Mouse (Mus musculus): ENCODE data around the gene Vps35l. TPM values are rescaled to one million over a fixed set of nuclear protein-coding genes. Genes with fewer than 3 reads are reported as not detected.

Vps35l gene
- polyA plus RNA-seq, 1 experiment from 2014 or later, result 97.5 TPM

DNA sequence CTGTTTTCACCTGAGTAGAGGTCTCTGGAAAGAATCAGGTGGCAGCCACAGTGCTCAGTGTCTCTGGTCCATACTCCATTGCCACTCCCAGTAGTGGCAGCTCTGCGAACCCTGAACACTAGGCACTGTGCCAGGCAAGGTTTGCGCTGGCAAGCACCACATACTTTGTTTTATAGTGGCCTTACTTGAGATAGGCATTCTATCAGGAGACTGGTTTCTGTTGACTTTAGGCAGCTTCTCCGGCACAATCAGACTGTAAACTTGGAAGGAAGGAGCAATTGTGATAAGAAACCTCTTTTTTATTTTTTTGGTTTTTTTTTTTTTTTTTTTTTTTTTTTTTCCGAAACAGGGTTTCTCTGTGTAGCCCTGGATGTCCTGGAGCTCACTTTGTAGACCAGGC, 32.0 kb upstream of the Vps35l start:
- Histone ChIP-seq H3K27ac (no peak overlapping the region), H3K27me3 (no peaks in the 10 kb centered on the region), H3K4me2 (replicated peaks) (no peak overlapping the region), H3K9ac (replicated peaks) (no peak overlapping the region), H3K9me3 (no peaks in the 10 kb centered on the region), H3K4me3 (replicated peaks) (no peak overlapping the region), H3K4me1 (replicated peaks) (peaks cover 28% of the 10 kb centered on the region), H3K36me3 (peaks cover 3% of the 10 kb centered on the region; the same call in 1 of the 2 replicates)
- ATAC-seq, result no peak
- 93% methylated on average over 4 of the region's 4 CpGs for WGBS

- no peaks in the 10 kb centered on the region for H3K9me3 ChIP-seq
- ATAC-seq, result no peak
- no peaks in the 10 kb centered on the region for H3K27me3 ChIP-seq
- no peak overlapping the region for H3K9ac ChIP-seq (replicated peaks)
- peaks cover 20% of the 10 kb centered on the region for H3K4me1 ChIP-seq (replicated peaks)
- H3K27ac ChIP-seq, result no peak overlapping the region
- WGBS, result 60% methylated on average over 5 of the region's 5 CpGs
- no peak overlapping the region for H3K4me3 ChIP-seq (replicated peaks)
- no peak overlapping the region for H3K4me2 ChIP-seq (replicated peaks)
- H3K36me3 ChIP-seq, result peaks cover 5% of the 10 kb centered on the region
Observed at GRCm38 (mm10) chr7:118710776-118711175, 29.2 kb upstream of the Vps35l start.

- Histone ChIP-seq H3K4me3 (replicated peaks) (peak within 1 kb of the TSS; percentile 77), H3K4me1 (replicated peaks) (peaks cover 15% of the 10 kb centered on the region), H3K27ac (peak within 1 kb of the TSS; percentile 79), H3K36me3 (peaks cover 5% of the 10 kb centered on the region), H3K9me3 (no peaks in the 10 kb centered on the region), H3K4me2 (replicated peaks) (peak within 1 kb of the TSS; percentile 67), H3K9ac (replicated peaks) (peak within 1 kb of the TSS; percentile 83), H3K27me3 (no peaks in the 10 kb centered on the region)
- peak; percentile 98 for ATAC-seq
- 1% methylated on average over 48 of the region's 48 CpGs for WGBS
Observed at GRCm38 (mm10) chr7:118712228-118713173, 27.5 kb upstream of the Vps35l start, which contains the start of gene Ccp110. Gene Ccp110, plus strand, starts transcription at chr7:118712552.

- 94% methylated on average over 1 of the region's 1 CpGs for WGBS
- ATAC-seq, result no peak
- H3K36me3 ChIP-seq, result peaks cover 17% of the 10 kb centered on the region
Observed at GRCm38 (mm10) chr7:118714873-118715272, 25.2 kb upstream of the Vps35l start.

DNA sequence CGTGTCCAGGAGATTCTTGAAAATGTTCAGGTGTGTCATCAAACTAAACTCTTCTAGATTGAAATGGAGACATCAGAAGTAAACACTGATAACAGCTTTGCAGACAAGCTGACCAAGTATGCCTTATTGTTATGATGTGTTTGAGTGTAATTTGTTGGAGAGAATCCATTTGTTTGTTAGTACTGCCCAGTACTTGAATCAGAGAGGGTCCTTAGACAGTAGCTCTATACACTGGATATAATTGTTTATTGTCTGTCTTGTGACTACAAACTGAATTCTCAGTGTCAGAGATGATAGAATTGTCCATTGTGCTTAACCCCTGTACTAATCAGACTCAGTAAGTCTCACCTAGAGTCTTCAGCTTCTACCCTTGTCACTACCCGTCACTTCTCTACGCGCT, 22.0 kb upstream of the Vps35l start:
- 98% methylated on average over 4 of the region's 4 CpGs for WGBS
- Histone ChIP-seq H3K27me3 (no peaks in the 10 kb centered on the region), H3K9me3 (no peaks in the 10 kb centered on the region), H3K9ac (replicated peaks) (no peak overlapping the region), H3K4me1 (replicated peaks) (peaks cover 13% of the 10 kb centered on the region), H3K36me3 (peaks cover 39% of the 10 kb centered on the region), H3K27ac (no peak overlapping the region), H3K4me2 (replicated peaks) (no peak overlapping the region), H3K4me3 (replicated peaks) (no peak overlapping the region)
- no peak for ATAC-seq

More at GRCm38 (mm10) chr7:118714873-118715272, 25.2 kb upstream of the Vps35l start:
- no peak overlapping the region for H3K27ac ChIP-seq
- no peaks in the 10 kb centered on the region for H3K27me3 ChIP-seq
- no peak overlapping the region for H3K4me3 ChIP-seq (replicated peaks)
- no peaks in the 10 kb centered on the region for H3K9me3 ChIP-seq
- H3K4me1 ChIP-seq (replicated peaks), result peaks cover 15% of the 10 kb centered on the region
- H3K9ac ChIP-seq (replicated peaks), result no peak overlapping the region
- H3K4me2 ChIP-seq (replicated peaks), result no peak overlapping the region

- Histone ChIP-seq H3K4me1 (replicated peaks) (no peaks in the 10 kb centered on the region), H3K4me3 (replicated peaks) (no peak overlapping the region), H3K27me3 (no peaks in the 10 kb centered on the region), H3K9me3 (no peaks in the 10 kb centered on the region), H3K4me2 (replicated peaks) (no peak overlapping the region), H3K27ac (no peak overlapping the region), H3K9ac (replicated peaks) (no peak overlapping the region), H3K36me3 (peaks cover 75% of the 10 kb centered on the region)
- WGBS, result 91% methylated on average over 9 of the region's 9 CpGs
- ATAC-seq, result no peak
Observed at GRCm38 (mm10) chr7:118723927-118724326, 16.1 kb upstream of the Vps35l start.

DNA sequence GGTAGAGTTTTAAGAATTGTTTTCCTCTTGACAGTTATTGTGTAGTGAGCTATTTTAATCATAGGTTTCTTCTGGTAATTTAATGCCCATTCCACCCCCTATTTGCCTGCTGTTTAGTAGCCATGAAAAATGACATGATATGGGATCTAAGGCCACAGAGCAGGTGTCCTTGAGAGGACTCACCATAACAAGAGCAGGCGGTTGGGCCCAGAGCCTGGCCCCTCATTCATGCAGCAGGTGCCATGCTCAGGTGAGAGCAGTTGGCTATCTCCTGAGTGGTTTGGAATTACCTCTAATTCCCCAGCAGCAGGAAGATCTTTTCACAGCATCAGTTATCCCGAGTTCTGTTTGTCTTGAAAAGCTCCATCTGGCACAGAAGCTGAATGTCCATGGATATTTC, 14.6 kb upstream of the Vps35l start:
- Histone ChIP-seq H3K4me2 (replicated peaks) (no peak overlapping the region), H3K4me1 (replicated peaks) (no peaks in the 10 kb centered on the region), H3K9ac (replicated peaks) (no peak overlapping the region), H3K36me3 (peaks cover 85% of the 10 kb centered on the region), H3K4me3 (replicated peaks) (no peak overlapping the region), H3K9me3 (no peaks in the 10 kb centered on the region), H3K27me3 (no peaks in the 10 kb centered on the region), H3K27ac (no peak overlapping the region)
- WGBS, result 88% methylated on average over 2 of the region's 2 CpGs
- no peak for ATAC-seq

- no peak overlapping the region for H3K27ac ChIP-seq
- no peak overlapping the region for H3K4me3 ChIP-seq (replicated peaks)
- 97% methylated on average over 13 of the region's 13 CpGs for WGBS
- no peak for ATAC-seq
- H3K9ac ChIP-seq (replicated peaks), result no peak overlapping the region
- H3K36me3 ChIP-seq, result peaks cover 90% of the 10 kb centered on the region
- no peak overlapping the region for H3K4me2 ChIP-seq (replicated peaks)
- no peaks in the 10 kb centered on the region for H3K4me1 ChIP-seq (replicated peaks)
- H3K9me3 ChIP-seq, result no peaks in the 10 kb centered on the region
- H3K27me3 ChIP-seq, result no peaks in the 10 kb centered on the region
Observed at GRCm38 (mm10) chr7:118728846-118729587, 11.0 kb upstream of the Vps35l start.

- H3K36me3 ChIP-seq, result peaks cover 84% of the 10 kb centered on the region
- no peaks in the 10 kb centered on the region for H3K27me3 ChIP-seq
- no peaks in the 10 kb centered on the region for H3K9me3 ChIP-seq
- no peak overlapping the region for H3K27ac ChIP-seq
- no peak for ATAC-seq
- H3K4me3 ChIP-seq (replicated peaks), result no peak overlapping the region
- no peak overlapping the region for H3K9ac ChIP-seq (replicated peaks)
- WGBS, result 96% methylated on average over 3 of the region's 3 CpGs
- H3K4me1 ChIP-seq (replicated peaks), result no peaks in the 10 kb centered on the region
- H3K4me2 ChIP-seq (replicated peaks), result no peak overlapping the region
Observed at GRCm38 (mm10) chr7:118731781-118732180, 8.2 kb upstream of the Vps35l start.

- WGBS, result 93% methylated on average over 13 of the region's 13 CpGs
- no peak overlapping the region for H3K4me3 ChIP-seq (replicated peaks)
- H3K4me1 ChIP-seq (replicated peaks), result no peaks in the 10 kb centered on the region
- no peaks in the 10 kb centered on the region for H3K9me3 ChIP-seq
- no peak for ATAC-seq
- H3K27me3 ChIP-seq, result no peaks in the 10 kb centered on the region
- peaks cover 78% of the 10 kb centered on the region for H3K36me3 ChIP-seq
- no peak overlapping the region for H3K27ac ChIP-seq
- H3K9ac ChIP-seq (replicated peaks), result no peak overlapping the region
- H3K4me2 ChIP-seq (replicated peaks), result no peak overlapping the region
Observed at GRCm38 (mm10) chr7:118733225-118733624, 6.8 kb upstream of the Vps35l start.

DNA sequence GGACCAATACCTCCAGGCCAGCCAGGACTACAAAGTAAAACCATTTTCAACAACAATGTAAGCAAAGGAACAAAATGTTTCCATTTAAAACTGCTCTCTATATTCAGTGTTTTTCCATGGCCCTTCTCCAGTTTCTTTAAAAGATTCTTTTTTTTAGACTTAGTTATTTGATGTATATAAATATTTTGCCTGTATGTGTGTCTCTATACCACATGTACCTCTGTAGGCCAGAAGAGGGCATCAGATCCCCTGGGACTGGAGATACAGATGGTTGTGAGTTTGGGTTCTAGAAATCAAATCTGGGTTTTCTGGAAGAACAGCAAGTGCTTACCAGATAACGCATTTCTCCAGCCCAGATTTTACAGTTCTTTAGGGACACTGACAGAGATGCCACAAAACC, 1.3 kb upstream of the Vps35l start:
- H3K4me1 ChIP-seq (replicated peaks), result peaks cover 20% of the 10 kb centered on the region
- 77% methylated on average over 1 of the region's 1 CpGs for WGBS
- no peak overlapping the region for H3K27ac ChIP-seq
- H3K9me3 ChIP-seq, result no peaks in the 10 kb centered on the region
- H3K4me3 ChIP-seq (replicated peaks), result no peak overlapping the region
- no peaks in the 10 kb centered on the region for H3K27me3 ChIP-seq
- H3K9ac ChIP-seq (replicated peaks), result no peak overlapping the region
- H3K36me3 ChIP-seq, result peaks cover 31% of the 10 kb centered on the region
- no peak overlapping the region for H3K4me2 ChIP-seq (replicated peaks)
- ATAC-seq, result no peak

All from midbrain, embryonic 13.5 days (tissue).